Mouse (Mus musculus) liver, embryonic 14 days (tissue): ENCODE measurements around the gene Parp1. TPM values are rescaled to one million over a fixed set of nuclear protein-coding genes. Genes with fewer than 3 reads are reported as not detected.

Experiments
- polyA plus RNA-seq: library from polyadenylated mRNA; depleted of rRNA; stranded (reverse); fragments of >200 nt; gene quantifications from 2 replicates; pipeline ENCODE4 v1.2.3, GENCODE M21; 2012; rRNA removed

The Parp1 gene
- 47.6 and 49.4 TPM in 2 replicates for polyA plus RNA-seq

DNA sequence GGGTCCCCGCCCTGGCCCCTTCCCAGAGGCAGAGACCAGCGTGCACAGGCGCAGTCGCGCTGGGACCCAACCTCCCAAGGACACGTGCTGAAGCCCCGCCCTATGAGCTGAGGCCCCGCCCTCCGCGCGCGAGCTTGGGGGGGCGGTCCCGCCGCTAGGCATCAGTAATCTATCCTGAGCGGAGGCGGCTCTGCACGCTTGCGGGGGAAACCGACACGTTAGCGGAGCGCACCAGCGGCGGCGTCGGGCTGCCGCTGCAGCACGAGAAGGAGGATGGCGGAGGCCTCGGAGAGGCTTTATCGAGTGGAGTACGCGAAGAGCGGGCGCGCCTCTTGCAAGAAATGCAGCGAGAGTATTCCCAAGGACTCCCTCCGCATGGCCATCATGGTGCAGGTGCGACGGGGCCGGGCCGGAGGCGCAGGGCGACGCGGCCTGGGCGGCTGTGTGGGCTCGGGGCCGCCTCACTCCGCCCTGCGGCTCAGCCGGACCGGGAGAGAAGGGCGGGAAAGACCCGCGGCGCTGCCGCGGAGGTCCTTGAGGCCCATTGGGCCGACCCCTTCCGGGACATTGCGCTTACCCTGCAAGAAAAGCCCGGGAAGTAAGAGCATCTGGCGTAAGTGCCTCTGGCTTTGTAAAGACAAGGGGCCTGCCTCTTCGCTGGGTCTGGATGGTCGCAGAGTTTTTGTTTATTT lies at the start of gene Parp1:
Gene Parp1 (plus strand): TSS at position 164 of the 692 bp plus-strand sequence.

DNA sequence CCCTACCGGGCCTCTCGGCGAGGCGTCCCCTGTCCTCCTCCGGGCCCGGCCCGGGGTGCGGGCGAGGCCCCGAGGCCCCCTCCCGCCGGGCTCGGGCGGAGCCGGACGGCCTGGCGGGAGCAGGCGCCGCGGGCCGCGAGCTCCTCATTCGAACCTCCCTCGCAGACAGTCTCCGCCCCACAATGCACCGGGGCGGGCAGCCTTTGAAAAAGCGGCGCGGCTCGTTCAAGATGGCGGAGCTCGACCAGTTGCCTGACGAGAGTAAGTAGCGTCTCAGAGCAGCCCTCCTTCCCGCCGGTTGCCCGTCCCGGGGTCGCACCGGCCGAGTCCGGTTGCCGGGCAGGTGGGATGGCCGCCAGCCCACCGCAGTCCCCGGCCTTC lies 72.4 kb downstream of the Parp1 start, which contains the start of gene Lin9:
Gene Lin9 (plus strand): TSS at position 14 of the 381 bp plus-strand sequence.

Other genes with a start within 250 kb of the Parp1 start
- gene Itpkb, start 238.4 kb upstream of the Parp1 start, polyA plus RNA-seq = 1.3 TPM in 2 replicates
- gene Stum, start 85.4 kb upstream of the Parp1 start, polyA plus RNA-seq = under 0.01 and 0.10 TPM in 2 replicates
- gene Lin9, start 72.2 kb downstream of the Parp1 start, polyA plus RNA-seq = 5.8 and 7.3 TPM in 2 replicates
- 0.19 and 0.21 TPM in 2 replicates for gene Mixl1, start 128.1 kb downstream of the Parp1 start, polyA plus RNA-seq
- 9.9 and 11.2 TPM in 2 replicates for gene Acbd3, start 157.1 kb downstream of the Parp1 start, polyA plus RNA-seq
- gene H3f3a, start 245.0 kb downstream of the Parp1 start, polyA plus RNA-seq = 975 and 1,160 TPM in 2 replicates